ENCODE assay signal across 8 mouse cellular contexts in the genomic region with DNA sequence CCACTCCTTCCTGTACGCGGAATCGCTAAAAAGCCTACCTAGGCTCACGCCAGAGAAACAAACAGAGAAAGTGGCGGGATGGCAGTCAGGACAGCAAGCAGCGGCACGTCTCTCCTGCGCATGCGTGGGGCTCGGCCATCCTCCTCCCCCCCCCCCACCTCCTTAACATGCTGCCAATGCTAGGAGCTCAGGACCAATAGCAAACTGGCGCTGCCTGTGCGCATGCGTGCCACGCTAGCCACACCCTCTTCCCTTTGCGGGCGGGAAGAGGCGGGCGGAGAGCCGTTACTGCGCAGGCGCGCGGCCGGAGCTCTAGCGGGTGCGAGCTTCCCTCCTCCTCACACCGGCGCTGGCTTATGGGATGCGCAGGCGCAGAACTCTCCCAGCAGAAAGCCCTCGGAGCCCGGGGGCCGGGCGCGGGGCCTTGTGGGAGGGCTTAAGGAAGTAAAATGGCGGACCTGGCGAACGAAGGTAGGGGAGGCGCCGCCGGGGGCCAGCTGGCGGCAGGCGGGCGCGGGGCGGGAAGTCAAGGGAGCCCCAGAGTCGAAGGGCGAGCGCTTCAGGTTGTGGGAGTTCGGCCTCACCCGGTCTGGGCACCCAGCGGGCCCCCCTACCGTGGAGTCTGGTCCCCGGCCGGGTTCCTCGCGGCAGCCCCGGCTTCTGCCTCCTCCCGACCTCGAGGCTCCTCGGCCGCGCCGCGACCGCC. TPM values are rescaled to one million over a fixed set of nuclear protein-coding genes. Genes with fewer than 3 reads are reported as not detected.
DNase-seq lines count a peak whose midpoint lies in the region; ATAC-seq lines count a peak whose summit lies in the region.

A gene (plus strand): TSS at position 354 of the 706 bp plus-strand sequence.

- intact Hi-C loops in heart, postnatal 14 days (cut with DNase I): no loop called here

- H3K4me1 ChIP-seq in forebrain, embryonic 14.5 days (ENCODE audit: control insufficient read depth, insufficient read depth, low read length): peaks cover 24% of the 10 kb centered on the region
- H3K4me1 ChIP-seq in neural tube, embryonic 15.5 days: peaks cover 54% of the 10 kb centered on the region

- peak within 1 kb of the TSS; percentile 91 for H3K4me3 ChIP-seq in forebrain, embryonic 14.5 days (ENCODE audit: low read depth, low read length)
- peak within 1 kb of the TSS; percentile 89 for H3K4me3 ChIP-seq in neural tube, embryonic 15.5 days (replicated peaks)

- peak; percentile 99 for DNase-seq in ES-CJ7 (ENCODE audit: low read depth, low spot score)
- DNase-seq in cerebellum, adult 11 months: peak; percentile 100
- peak; percentile 100 for DNase-seq in forebrain, embryonic 14.5 days (ENCODE audit: low spot score)
- DNase-seq in heart, postnatal 14 days: peak; percentile 99 to 100
- peak; percentile 99 for DNase-seq in layer of hippocampus, adult 11-12 months (ENCODE audit: low spot score)
- DNase-seq in lung, adult 18-20 months: peak; percentile 99
- DNase-seq in testis, postnatal 14 days (ENCODE audit: low spot score): peak; percentile 100

- no peaks in the 10 kb centered on the region for H3K9me3 ChIP-seq in forebrain, embryonic 14.5 days (replicated peaks; ENCODE audit: control insufficient read depth, low read length)
- no peaks in the 10 kb centered on the region for H3K9me3 ChIP-seq in neural tube, embryonic 15.5 days (replicated peaks)

- H3K4me2 ChIP-seq in forebrain, embryonic 14.5 days (ENCODE audit: low read length): peak within 1 kb of the TSS; percentile 87
- H3K4me2 ChIP-seq in neural tube, embryonic 15.5 days: peak within 1 kb of the TSS; percentile 80

- H3K36me3 ChIP-seq in forebrain, embryonic 14.5 days (ENCODE audit: control insufficient read depth, insufficient read depth, low read length): peaks cover 19% of the 10 kb centered on the region
- peaks cover 9% of the 10 kb centered on the region for H3K36me3 ChIP-seq in neural tube, embryonic 15.5 days

- peak within 1 kb of the TSS; percentile 97 for H3K9ac ChIP-seq in forebrain, embryonic 14.5 days (ENCODE audit: low read length)
- H3K9ac ChIP-seq in neural tube, embryonic 15.5 days (replicated peaks): peak within 1 kb of the TSS; percentile 95

- WGBS in forebrain, embryonic 14.5 days: under 1% methylated on average over 57 of the region's 66 CpGs
- WGBS in neural tube, embryonic 15.5 days: 0% methylated on average over 60 of the region's 66 CpGs

- peak; percentile 89 for ATAC-seq in forebrain, embryonic 14.5 days
- peak; percentile 90 for ATAC-seq in neural tube, embryonic 15.5 days (ENCODE audit: low FRiP score)

- no peaks in the 10 kb centered on the region for H3K27me3 ChIP-seq in forebrain, embryonic 14.5 days (replicated peaks; ENCODE audit: control insufficient read depth, insufficient read depth, low read length)
- peaks cover 4% of the 10 kb centered on the region for H3K27me3 ChIP-seq in neural tube, embryonic 15.5 days (replicated peaks)

- peak within 1 kb of the TSS; percentile 87 for H3K27ac ChIP-seq in forebrain, embryonic 14.5 days (ENCODE audit: low read depth, low read length)
- H3K27ac ChIP-seq in neural tube, embryonic 15.5 days (replicated peaks): peak within 1 kb of the TSS; percentile 87

RNA-seq across cellular contexts. Expression of the gene that starts here (rescaled TPM):
- 116 and 120 TPM in 2 replicates for polyA plus RNA-seq in forebrain, embryonic 14.5 days (2014; fragmentation: Nextera tagmentation; extraction: Ambion mirVana)
- total RNA-seq in heart, postnatal 14 days (2021): 10 to 100 TPM; 41.8 to 44.7 TPM
- 94.2 and 95.4 TPM in 2 replicates for polyA plus RNA-seq in neural tube, embryonic 15.5 days (2015; fragmentation: Nextera tagmentation; extraction: Ambion mirVana)

Comparison
In these comparisons a context has a peak if more than half of its experiments do, and no peak if none do; other contexts are left out.
1. Peak in every context shown above with its lines: DNase-seq, ATAC-seq, H3K4me3 ChIP-seq and H3K27ac ChIP-seq.